Mouse (Mus musculus) CD4-positive naive resting alpha-beta T cell, adult 76 days (primary cell): Measurements from ENCODE around the gene Mfsd2b. TPM values are rescaled to one million over a fixed set of nuclear protein-coding genes. Genes with fewer than 3 reads are reported as not detected.

Experiments used
- total RNA-seq: library from RNA; stranded (reverse); gene quantifications from one replicate; pipeline ENCODE4 v1.2.4, GENCODE M21; 2023

Mfsd2b gene
- total RNA-seq: 2.7 TPM

GRCm38 (mm10) chr12:4874161-4874927 is at the start of gene Mfsd2b:
Mfsd2b (minus strand) TSS chr12:4874359.

GRCm38 (mm10) chr12:4916994-4917804 is 43.0 kb upstream of the Mfsd2b start, which contains the start of gene Atad2b:
Atad2b (plus strand) TSS chr12:4917353.

GRCm38 (mm10) chr12:4906951-4907906 is 33.1 kb upstream of the Mfsd2b start, which contains the start of gene Ubxn2a:
Ubxn2a (minus strand) TSS chr12:4907705.

GRCm38 (mm10) chr12:4842890-4843597 is 31.1 kb downstream of the Mfsd2b start, which contains the start of gene Wdcp:
Wdcp (plus strand) TSS chr12:4843303.

GRCm38 (mm10) chr12:4841392-4841887 is 32.7 kb downstream of the Mfsd2b start, which contains the start of gene Fkbp1b:
Fkbp1b (minus strand) TSS chr12:4841591.

GRCm38 (mm10) chr12:4817361-4818101 is 56.6 kb downstream of the Mfsd2b start, which contains the start of gene Sf3b6:
Sf3b6 (plus strand) TSS chr12:4817544.

Other genes starting within 250 kb of the Mfsd2b start
- gene Fam228a, start 135.9 kb downstream of the Mfsd2b start, total RNA-seq: not detected
- 1.5 TPM for gene Pfn4, start 105.3 kb downstream of the Mfsd2b start, total RNA-seq
- 4.7 TPM for gene Fam228b, start 105.1 kb downstream of the Mfsd2b start, total RNA-seq
- gene Sf3b6, start 56.8 kb downstream of the Mfsd2b start, total RNA-seq: 154 TPM
- gene Fkbp1b, start 32.8 kb downstream of the Mfsd2b start, total RNA-seq: not detected
- 12.6 TPM for gene Wdcp, start 31.1 kb downstream of the Mfsd2b start, total RNA-seq
- gene Ubxn2a, start 33.3 kb upstream of the Mfsd2b start, total RNA-seq: 26.4 TPM
- gene Atad2b, start 43.0 kb upstream of the Mfsd2b start, total RNA-seq: 82.0 TPM